8 mouse cellular contexts compared by ENCODE assay signal in genomic region chr6:49039470-49040180, GRCm38 (mm10). TPM values are rescaled to one million over a fixed set of nuclear protein-coding genes. Genes with fewer than 3 reads are reported as not detected.
DNase-seq lines count a peak whose midpoint lies in the region; ATAC-seq and TF ChIP-seq lines count a peak whose summit lies in the region.

No protein-coding gene starts in this region.

- ATAC-seq in liver, embryonic 12.5 days: no peak
- ATAC-seq in stomach, postnatal 0 days (ENCODE audit: low FRiP score, low TSS enrichment): no peak

- no peak for TF ChIP-seq POLR2A in myocyte (IDR thresholded peaks at IDR 0.05; ENCODE audit: insufficient read length, low read depth)

- TF ChIP-seq CTCF in stomach, postnatal 0 days (IDR thresholded peaks at IDR 0.05; ENCODE audit: low read depth): peak; percentile 80

- WGBS in liver, embryonic 12.5 days (ENCODE audit: insufficient replicate concordance): 13% methylated on average over 18 of the region's 18 CpGs
- WGBS in stomach, postnatal 0 days: 10% methylated on average over 18 of the region's 18 CpGs

- no peak overlapping the region for H3ac ChIP-seq in myocyte (ENCODE audit: control insufficient read depth, insufficient read length)

- no peak for TF ChIP-seq EP300 in stomach, postnatal 0 days (optimal IDR thresholded peaks at IDR 0.05)

- H3K27me3 ChIP-seq in liver, embryonic 12.5 days (replicated peaks): peaks cover 37% of the 10 kb centered on the region
- no peaks in the 10 kb centered on the region for H3K27me3 ChIP-seq in myocyte (ENCODE audit: control insufficient read depth, insufficient read depth, insufficient read length)
- H3K27me3 ChIP-seq in stomach, postnatal 0 days (ENCODE audit: control insufficient read depth, insufficient read depth, low read length): no peaks in the 10 kb centered on the region

- H3K4me3 ChIP-seq in liver, embryonic 12.5 days: peak overlapping the region; percentile 42
- no peak overlapping the region for H3K4me3 ChIP-seq in myocyte
- H3K4me3 ChIP-seq in stomach, postnatal 0 days (ENCODE audit: low read depth, low read length): peak overlapping the region; percentile 24

- H3K9ac ChIP-seq in liver, embryonic 12.5 days: no peak overlapping the region
- 0 out of 2 replicates have a peak overlapping the region, but pooled peaks have one; percentile 9 for H3K9ac ChIP-seq in stomach, postnatal 0 days (ENCODE audit: low read length)

- no peak overlapping the region for H3K27ac ChIP-seq in liver, embryonic 12.5 days
- no peak overlapping the region for H3K27ac ChIP-seq in stomach, postnatal 0 days (replicated peaks)

- H3K4me1 ChIP-seq in liver, embryonic 12.5 days: no peaks in the 10 kb centered on the region
- H3K4me1 ChIP-seq in stomach, postnatal 0 days (replicated peaks; ENCODE audit: control insufficient read depth, insufficient read depth): no peaks in the 10 kb centered on the region

- H3K79me2 ChIP-seq in myocyte (ENCODE audit: control insufficient read depth, insufficient read depth): no peaks in the 10 kb centered on the region

- no peaks in the 10 kb centered on the region for H3K36me3 ChIP-seq in liver, embryonic 12.5 days
- H3K36me3 ChIP-seq in myocyte (ENCODE audit: control insufficient read depth, insufficient read depth): no peaks in the 10 kb centered on the region
- no peaks in the 10 kb centered on the region for H3K36me3 ChIP-seq in stomach, postnatal 0 days (ENCODE audit: control insufficient read depth, insufficient read depth, low read length)

- H3K4me2 ChIP-seq in liver, embryonic 12.5 days: peak overlapping the region; percentile 56
- H3K4me2 ChIP-seq in myocyte (ENCODE audit: low read depth): peak overlapping the region; percentile 42
- H3K4me2 ChIP-seq in stomach, postnatal 0 days (replicated peaks; ENCODE audit: low read depth): peak overlapping the region; percentile 48

- no peaks in the 10 kb centered on the region for H3K9me3 ChIP-seq in liver, embryonic 12.5 days (replicated peaks)
- H3K9me3 ChIP-seq in stomach, postnatal 0 days (ENCODE audit: control insufficient read depth, low read length): no peaks in the 10 kb centered on the region

- DNase-seq in A20 (ENCODE audit: low read depth, low spot score): peak; percentile 73
- DNase-seq in adrenal gland, adult (ENCODE audit: inconsistent age in 2 of 2, low spot score in 1 of 2): peak; percentile 59 to 81
- DNase-seq in embryo, embryonic 11.5 days (ENCODE audit: low read depth, low spot score): peak; percentile 49
- DNase-seq in heart, adult 8-10 months (ENCODE audit: low spot score): peak; percentile 34
- peak; percentile 22 to 52 for DNase-seq in kidney, adult 8-10 months
- DNase-seq in stomach, postnatal 0 days (ENCODE audit: low spot score): peak; percentile 72

TF ChIP-seq in myocyte, 11 proteins besides CTCF, POLR2A, EP300 and RAD21:
- TF ChIP-seq E2F4 (IDR thresholded peaks at IDR 0.05; ENCODE audit: insufficient read depth) (no peak), TCF12 (IDR thresholded peaks at IDR 0.05; ENCODE audit: insufficient read depth, poor library complexity, severe bottlenecking) (no peak), USF1 (IDR thresholded peaks at IDR 0.05; ENCODE audit: low read depth) (no peak), CEBPB (IDR thresholded peaks at IDR 0.05; ENCODE audit: insufficient read depth, poor library complexity, severe bottlenecking) (no peak), MYOD1 (IDR thresholded peaks at IDR 0.05; ENCODE audit: control insufficient read depth in 1 of 3, insufficient read length in 2 of 3, low read depth in 2 of 3) (no peak), SRF (IDR thresholded peaks at IDR 0.05; ENCODE audit: control insufficient read depth, insufficient read length, low read depth) (no peak), POLR2AphosphoS2 (IDR thresholded peaks at IDR 0.05; ENCODE audit: insufficient read length, low read depth) (no peak), MYOG (IDR thresholded peaks at IDR 0.05; ENCODE audit: control insufficient read depth in 1 of 3, insufficient read depth in 1 of 3, insufficient read length in 2 of 3, low read depth in 2 of 3) (no peak), MAX (IDR thresholded peaks at IDR 0.05; ENCODE audit: low read depth) (no peak), TCF3 (IDR thresholded peaks at IDR 0.05; ENCODE audit: insufficient read length, low read depth) (no peak), REST (IDR thresholded peaks at IDR 0.05; ENCODE audit: insufficient read depth, insufficient read length) (no peak)

RNA-seq across cellular contexts. Expression of gene Gpnmb, which starts 3.3 kb away (rescaled TPM):
- total RNA-seq in heart, adult 8-10 months (2022): 1 to 10 TPM in 2 of 4 experiments, under 1 TPM in 2; 0.63 to 1.5 (median 1.1) TPM
- 0.17 and 0.36 TPM in 2 replicates for polyA plus RNA-seq in liver, embryonic 12.5 days (2016; fragmentation: Nextera tagmentation; extraction: Ambion mirVana)
- polyA plus RNA-seq in myocyte (2012; fragmentation: generic; extraction: Trizol): 0.12 TPM
- 2.1 and 3.9 TPM in 2 replicates for polyA plus RNA-seq in stomach, postnatal 0 days (2015; fragmentation: Nextera tagmentation; extraction: Ambion mirVana)

RNA-seq across cellular contexts. Expression of gene Malsu1, which starts 34.0 kb away (rescaled TPM):
- total RNA-seq in heart, adult 8-10 months (2022): 10 to 100 TPM; 23.4 to 39.8 (median 36.9) TPM
- polyA plus RNA-seq in liver, embryonic 12.5 days (2016; fragmentation: Nextera tagmentation; extraction: Ambion mirVana): 47.9 and 52.9 TPM in 2 replicates
- polyA plus RNA-seq in myocyte (2012; fragmentation: generic; extraction: Trizol): 19.6 TPM
- polyA plus RNA-seq in stomach, postnatal 0 days (2015; fragmentation: Nextera tagmentation; extraction: Ambion mirVana): 76.6 and 87.6 TPM in 2 replicates

RNA-seq across cellular contexts. Expression of gene Svs1, which starts 53.0 kb away (rescaled TPM):
- total RNA-seq in heart, adult 8-10 months (2022): not detected
- not detected in 2 replicates for polyA plus RNA-seq in liver, embryonic 12.5 days (2016; fragmentation: Nextera tagmentation; extraction: Ambion mirVana)
- polyA plus RNA-seq in myocyte (2012; fragmentation: generic; extraction: Trizol): not detected
- polyA plus RNA-seq in stomach, postnatal 0 days (2015; fragmentation: Nextera tagmentation; extraction: Ambion mirVana): not detected in 2 replicates
